Mouse (Mus musculus): ENCODE data around the gene Slc48a1. TPM values are rescaled to one million over a fixed set of nuclear protein-coding genes. Genes with fewer than 3 reads are reported as not detected.

Slc48a1 gene
- polyA plus RNA-seq, 1 experiment from 2014 or later: 66.0 TPM

DNA sequence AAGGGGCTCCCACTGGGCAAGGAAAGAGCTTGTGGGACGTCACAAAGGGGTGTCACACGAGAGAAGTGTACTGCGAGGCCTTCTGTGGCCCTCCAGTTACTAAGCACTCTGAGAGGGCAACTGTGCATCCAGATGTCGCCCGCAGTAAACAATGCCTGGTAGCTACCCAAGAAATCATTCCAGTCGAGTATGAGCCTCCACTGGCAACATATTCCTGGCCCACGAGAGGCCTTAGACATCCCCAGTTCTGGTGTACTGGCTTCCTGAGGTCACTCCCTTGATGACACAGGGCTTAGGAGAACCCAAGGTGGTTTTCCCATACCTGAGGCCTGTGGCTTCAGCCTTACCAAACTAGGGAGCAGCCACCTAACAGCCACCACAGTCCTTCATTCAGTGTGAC, 34.6 kb downstream of the Slc48a1 start:
- Histone ChIP-seq H3K4me2 (no peak overlapping the region), H3K4me3 (no peak overlapping the region), H3K27me3 (no peaks in the 10 kb centered on the region), H3K27ac (replicated peaks) (peak overlapping the region; percentile 75), H3K36me3 (peaks cover 28% of the 10 kb centered on the region), H3K9ac (peak overlapping the region; percentile 19; the same call in 1 of the 2 replicates), H3K9me3 (no peaks in the 10 kb centered on the region), H3K4me1 (replicated peaks) (peaks cover 47% of the 10 kb centered on the region)
- 53% methylated on average over 7 of the region's 7 CpGs for WGBS
- no peak for ATAC-seq (ENCODE audit: low read depth)

DNA sequence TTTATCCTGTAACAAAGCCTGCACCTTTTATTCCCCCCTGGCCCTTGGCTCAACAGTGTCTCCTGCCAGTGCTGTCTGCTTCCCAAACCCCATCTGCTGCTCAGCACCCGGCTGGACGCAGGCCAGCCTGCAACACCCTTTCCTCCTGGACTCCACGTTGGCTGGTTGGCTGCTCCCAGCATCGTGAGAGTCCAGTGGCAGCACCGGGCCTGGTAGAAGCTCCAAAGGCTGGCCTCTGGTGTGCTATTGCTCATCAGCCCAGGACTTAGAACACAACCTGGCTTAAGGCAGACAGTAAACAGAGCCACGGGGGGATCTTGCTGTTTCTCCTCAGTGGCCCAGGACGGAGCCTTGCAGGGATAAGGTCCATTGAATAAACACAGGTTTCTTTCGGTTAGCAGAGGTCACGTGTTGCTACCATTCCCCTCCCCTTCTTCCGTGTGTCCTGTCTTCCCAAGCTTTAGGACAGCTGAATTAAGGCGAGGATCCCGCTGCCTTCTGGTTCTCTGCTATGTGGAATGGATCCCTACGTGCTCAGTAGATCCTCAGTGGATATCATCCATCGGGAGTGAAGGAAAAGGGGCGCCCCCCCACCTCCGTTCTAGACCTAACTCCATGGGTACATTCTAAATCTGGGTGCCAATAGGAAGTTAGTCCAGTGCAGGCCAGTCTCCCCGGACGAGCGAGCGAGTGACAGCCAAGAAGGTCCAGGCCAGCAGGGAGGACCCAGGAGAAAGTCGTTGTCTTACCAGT, 35.3 kb downstream of the Slc48a1 start:
- no peak overlapping the region for H3K4me3 ChIP-seq
- ATAC-seq (ENCODE audit: low read depth): no peak
- H3K9ac ChIP-seq: no peak overlapping the region
- H3K27me3 ChIP-seq: no peaks in the 10 kb centered on the region
- peak overlapping the region; percentile 75 for H3K27ac ChIP-seq (replicated peaks)
- H3K9me3 ChIP-seq: no peaks in the 10 kb centered on the region
- H3K4me2 ChIP-seq: no peak overlapping the region
- H3K4me1 ChIP-seq (replicated peaks): peaks cover 49% of the 10 kb centered on the region
- 56% methylated on average over 21 of the region's 21 CpGs for WGBS
- H3K36me3 ChIP-seq: peaks cover 21% of the 10 kb centered on the region

DNA sequence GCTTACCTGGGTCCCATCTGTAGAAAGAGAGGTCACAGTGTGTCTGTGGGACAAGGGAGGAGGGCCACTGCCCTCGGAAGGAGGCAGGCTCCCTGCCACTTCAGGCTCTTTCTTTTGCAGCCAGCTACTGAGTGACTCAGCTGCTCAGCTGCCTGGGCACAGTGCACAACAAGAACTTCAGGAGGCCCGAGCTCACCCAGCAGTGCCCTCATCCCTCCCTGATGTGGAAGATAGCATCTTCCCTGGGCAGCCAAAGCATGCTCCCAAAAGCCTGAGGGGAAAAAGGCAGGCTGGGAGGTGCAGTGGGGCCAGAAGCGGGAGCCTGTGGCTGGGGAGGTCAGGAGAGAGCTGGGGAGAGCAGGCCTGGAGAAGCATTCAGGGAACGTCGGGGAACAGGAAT, 36.4 kb downstream of the Slc48a1 start:
- Histone ChIP-seq H3K9me3 (no peaks in the 10 kb centered on the region), H3K27ac (replicated peaks) (no peak overlapping the region), H3K36me3 (peaks cover 10% of the 10 kb centered on the region), H3K9ac (peak overlapping the region; percentile 49; the same call in 1 of the 2 replicates), H3K27me3 (no peaks in the 10 kb centered on the region), H3K4me1 (replicated peaks) (peaks cover 56% of the 10 kb centered on the region), H3K4me2 (no peak overlapping the region), H3K4me3 (no peak overlapping the region)
- 63% methylated on average over 5 of the region's 5 CpGs for WGBS
- no peak for ATAC-seq (ENCODE audit: low read depth)

DNA sequence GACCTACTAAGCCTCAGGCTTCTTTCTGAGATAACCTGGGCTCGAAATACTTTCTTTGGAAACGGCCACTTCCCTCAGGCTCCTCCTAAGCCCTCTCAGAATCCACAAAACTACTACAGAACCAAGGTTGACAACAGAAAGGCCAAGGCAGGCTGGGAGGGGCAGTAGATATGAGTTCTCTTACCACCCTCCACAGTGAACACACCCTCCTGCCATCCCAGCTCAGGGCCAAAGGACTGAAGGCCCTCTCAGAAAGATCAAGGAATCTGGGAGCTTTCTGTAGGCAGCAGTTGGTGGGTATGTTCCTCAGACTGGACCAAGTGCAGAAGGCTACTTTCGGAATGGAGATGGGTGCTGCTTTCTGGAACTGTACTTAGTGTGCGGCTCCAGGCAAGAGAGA, 36.9 kb downstream of the Slc48a1 start:
- Histone ChIP-seq H3K9me3 (no peaks in the 10 kb centered on the region), H3K27me3 (no peaks in the 10 kb centered on the region), H3K36me3 (peaks cover 4% of the 10 kb centered on the region), H3K27ac (replicated peaks) (no peak overlapping the region), H3K9ac (no peak overlapping the region), H3K4me2 (no peak overlapping the region), H3K4me3 (no peak overlapping the region), H3K4me1 (replicated peaks) (peaks cover 60% of the 10 kb centered on the region)
- ATAC-seq (ENCODE audit: low read depth): no peak
- WGBS: 94% methylated on average over 4 of the region's 4 CpGs

DNA sequence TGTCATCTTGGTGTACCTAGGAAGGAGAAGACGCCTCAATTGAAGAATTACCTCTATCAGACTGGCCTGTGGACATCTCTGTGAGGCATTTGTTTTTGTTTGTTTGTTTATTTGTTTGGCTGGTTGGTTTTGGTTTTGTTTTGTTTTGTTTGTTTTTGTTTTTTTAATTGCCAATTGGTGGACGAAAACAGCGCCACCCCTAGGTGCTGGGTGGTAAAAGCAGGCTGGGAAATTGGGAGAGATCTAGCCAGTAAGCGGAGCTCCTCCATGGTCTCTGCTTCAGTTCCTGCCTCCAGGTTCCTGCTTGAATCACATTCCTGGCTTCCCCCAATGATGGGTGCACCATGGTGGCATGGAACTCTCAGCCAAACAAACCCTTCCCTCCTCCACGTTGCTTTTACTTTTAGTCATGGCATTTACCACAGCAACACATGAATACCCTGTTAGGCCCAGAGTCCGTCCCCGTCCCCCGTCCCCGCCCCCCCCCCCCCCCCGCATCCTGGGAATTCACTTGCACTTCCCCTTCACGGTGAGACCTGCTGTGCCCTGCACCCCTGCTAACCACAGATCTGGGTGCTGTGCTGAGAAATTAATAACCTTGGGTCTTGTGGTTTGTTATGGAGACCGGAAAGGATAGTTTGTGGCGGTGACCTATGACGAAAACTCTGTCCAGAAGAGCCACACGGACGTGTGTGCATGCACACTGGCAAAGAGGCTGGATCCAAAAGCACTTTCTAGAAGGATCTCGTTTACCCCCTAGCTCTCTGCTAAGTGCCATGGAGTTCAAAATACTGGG, 38.1 kb downstream of the Slc48a1 start:
- no peaks in the 10 kb centered on the region for H3K9me3 ChIP-seq
- WGBS: 94% methylated on average over 17 of the region's 17 CpGs
- ATAC-seq (ENCODE audit: low read depth): no peak
- H3K27ac ChIP-seq (replicated peaks): no peak overlapping the region
- H3K4me2 ChIP-seq: no peak overlapping the region
- 0 out of 2 replicates have a peak, but pooled peaks cover 3% of the 10 kb centered on the region for H3K36me3 ChIP-seq
- peaks cover 61% of the 10 kb centered on the region for H3K4me1 ChIP-seq (replicated peaks)
- H3K27me3 ChIP-seq: no peaks in the 10 kb centered on the region
- H3K4me3 ChIP-seq: no peak overlapping the region
- no peak overlapping the region for H3K9ac ChIP-seq

DNA sequence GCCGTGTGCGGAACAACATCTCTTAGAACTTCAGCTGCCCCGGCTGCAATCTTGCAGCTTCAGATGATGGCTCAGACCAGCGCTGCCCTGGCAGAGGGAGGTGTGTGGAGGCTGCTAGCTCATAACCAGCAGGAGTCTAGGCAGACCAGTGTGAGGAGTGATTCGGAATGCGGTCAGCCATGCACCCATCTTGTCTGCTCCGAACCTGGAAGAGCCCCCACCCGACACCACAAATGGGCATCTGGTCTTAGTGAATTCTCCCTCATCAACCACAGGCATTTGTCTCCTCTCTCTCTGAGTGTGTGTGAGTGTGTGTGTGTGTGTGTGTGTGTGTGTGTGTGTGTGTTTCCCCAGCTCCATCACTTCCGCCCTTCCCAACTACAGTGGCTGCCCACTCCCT, 41.6 kb downstream of the Slc48a1 start:
- H3K9ac ChIP-seq: no peak overlapping the region

DNA sequence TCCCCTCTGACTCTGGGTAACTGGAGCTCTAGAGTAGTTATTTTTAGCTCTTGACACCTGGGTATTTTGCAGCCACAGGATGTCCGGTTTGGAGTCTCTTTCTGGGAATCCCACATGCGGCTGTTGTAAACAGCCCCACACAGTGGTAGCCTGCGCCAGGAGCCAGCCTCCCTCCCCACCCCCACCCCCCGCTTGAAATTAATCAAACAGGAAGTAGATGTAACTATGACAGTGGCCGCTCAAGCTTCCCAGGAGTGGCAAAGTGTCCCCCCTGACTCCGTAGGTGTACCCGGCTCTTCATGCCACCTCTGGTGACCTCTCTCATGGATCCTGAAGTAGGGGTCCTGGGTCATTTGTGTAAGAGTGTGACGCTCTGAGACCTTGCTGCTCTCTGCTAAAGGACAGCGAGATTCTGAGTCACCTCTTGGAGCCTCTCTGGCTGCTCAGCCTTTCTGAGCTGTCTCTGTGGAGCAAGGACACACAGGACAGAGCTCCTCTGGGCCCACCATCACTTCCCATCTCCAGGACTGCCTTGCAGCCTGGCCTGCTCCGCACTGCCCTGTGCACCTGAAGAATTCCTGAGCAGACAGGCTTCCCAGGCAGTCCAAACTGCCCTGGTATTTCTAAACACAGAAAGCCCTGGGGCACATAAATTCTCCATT, 43.1 kb downstream of the Slc48a1 start:
- 0 out of 2 replicates have a peak, but pooled peaks cover 3% of the 10 kb centered on the region for H3K36me3 ChIP-seq
- peaks cover 70% of the 10 kb centered on the region for H3K4me1 ChIP-seq (replicated peaks)
- WGBS: 61% methylated on average over 10 of the region's 10 CpGs
- ATAC-seq (ENCODE audit: low read depth): no peak
- peak overlapping the region; percentile 28; the same call in 1 of the 2 replicates for H3K27ac ChIP-seq (replicated peaks)
- no peaks in the 10 kb centered on the region for H3K27me3 ChIP-seq
- H3K4me3 ChIP-seq: no peak overlapping the region
- H3K9me3 ChIP-seq: no peaks in the 10 kb centered on the region
- no peak overlapping the region for H3K9ac ChIP-seq
- H3K4me2 ChIP-seq: no peak overlapping the region

More for the DNA sequence above, 41.6 kb downstream of the Slc48a1 start:
- 80% methylated on average over 9 of the region's 9 CpGs for WGBS
- Histone ChIP-seq H3K9me3 (no peaks in the 10 kb centered on the region), H3K27ac (replicated peaks) (no peak overlapping the region), H3K36me3 (0 out of 2 replicates have a peak, but pooled peaks cover 3% of the 10 kb centered on the region), H3K4me1 (replicated peaks) (peaks cover 61% of the 10 kb centered on the region), H3K4me2 (no peak overlapping the region), H3K4me3 (no peak overlapping the region), H3K27me3 (no peaks in the 10 kb centered on the region)
- no peak for ATAC-seq (ENCODE audit: low read depth)

DNA sequence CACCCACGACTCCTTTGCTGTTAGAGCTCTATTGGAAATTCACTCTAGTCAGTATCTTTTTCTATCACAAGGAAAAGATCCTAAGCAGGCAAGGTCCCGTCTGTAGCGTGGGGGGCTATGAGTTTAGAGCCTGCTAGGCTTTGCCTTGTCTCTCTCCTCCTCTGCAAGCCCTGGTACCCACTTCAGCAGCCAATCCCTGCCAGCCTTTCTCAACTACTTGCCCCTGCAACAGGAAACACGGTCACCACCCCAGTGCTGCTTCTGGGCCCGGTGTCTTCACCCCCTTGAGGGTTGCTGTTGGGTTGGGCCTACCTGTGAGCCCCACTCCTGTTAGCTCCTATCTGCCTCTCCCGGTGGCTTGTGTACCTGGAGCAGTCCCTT, 43.7 kb downstream of the Slc48a1 start:
- H3K27me3 ChIP-seq: no peaks in the 10 kb centered on the region
- WGBS: 70% methylated on average over 6 of the region's 6 CpGs
- 0 out of 2 replicates have a peak, but pooled peaks cover 3% of the 10 kb centered on the region for H3K36me3 ChIP-seq
- H3K4me1 ChIP-seq (replicated peaks): peaks cover 75% of the 10 kb centered on the region
- no peak for ATAC-seq (ENCODE audit: low read depth)
- no peak overlapping the region; the same call in none of the 2 replicates for H3K27ac ChIP-seq (replicated peaks)
- no peak overlapping the region for H3K4me2 ChIP-seq
- H3K9ac ChIP-seq: 0 out of 2 replicates have a peak overlapping the region, but pooled peaks have one; percentile 22
- no peak overlapping the region for H3K4me3 ChIP-seq
- H3K9me3 ChIP-seq: no peaks in the 10 kb centered on the region

DNA sequence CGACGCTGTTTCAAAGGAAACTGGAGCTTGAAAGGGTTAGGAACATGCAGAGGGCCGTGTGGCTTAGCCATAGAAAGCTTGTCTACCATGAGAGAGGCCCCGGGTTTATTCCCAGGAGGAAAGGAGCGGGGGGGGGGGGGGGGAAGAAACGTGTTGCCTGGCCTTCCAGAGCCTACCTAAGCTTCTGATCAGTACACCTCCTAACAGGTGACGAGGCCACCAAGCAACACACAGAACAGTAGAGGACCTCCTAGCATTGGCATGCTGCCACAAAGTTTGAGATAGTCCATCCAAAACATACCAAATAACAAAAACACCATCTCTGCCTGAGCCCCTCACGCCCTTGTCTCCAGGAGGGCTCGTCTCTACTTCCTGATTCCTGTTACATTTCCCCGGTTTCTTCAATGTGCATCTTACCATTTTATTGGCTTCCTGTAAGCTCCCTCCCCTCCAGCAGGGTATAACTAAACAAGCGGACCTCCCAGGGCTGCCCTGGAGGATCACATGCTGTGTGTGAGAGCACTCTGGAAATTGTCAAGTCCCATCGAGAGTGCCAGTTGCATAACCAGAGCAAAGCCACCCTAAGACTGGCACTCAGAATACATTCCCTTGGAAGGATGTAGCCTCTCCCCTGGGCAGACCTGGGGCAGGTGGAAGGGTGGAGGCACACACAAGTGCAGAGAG, 44.4 kb downstream of the Slc48a1 start:
- Histone ChIP-seq H3K4me2 (no peak overlapping the region), H3K36me3 (0 out of 2 replicates have a peak, but pooled peaks cover 3% of the 10 kb centered on the region), H3K4me1 (replicated peaks) (peaks cover 81% of the 10 kb centered on the region), H3K4me3 (no peak overlapping the region), H3K27ac (replicated peaks) (peak overlapping the region; percentile 38; the same call in 1 of the 2 replicates), H3K9ac (peak overlapping the region; percentile 31; the same call in 1 of the 2 replicates), H3K27me3 (no peaks in the 10 kb centered on the region), H3K9me3 (no peaks in the 10 kb centered on the region)
- ATAC-seq (ENCODE audit: low read depth): no peak
- WGBS: 52% methylated on average over 12 of the region's 12 CpGs

DNA sequence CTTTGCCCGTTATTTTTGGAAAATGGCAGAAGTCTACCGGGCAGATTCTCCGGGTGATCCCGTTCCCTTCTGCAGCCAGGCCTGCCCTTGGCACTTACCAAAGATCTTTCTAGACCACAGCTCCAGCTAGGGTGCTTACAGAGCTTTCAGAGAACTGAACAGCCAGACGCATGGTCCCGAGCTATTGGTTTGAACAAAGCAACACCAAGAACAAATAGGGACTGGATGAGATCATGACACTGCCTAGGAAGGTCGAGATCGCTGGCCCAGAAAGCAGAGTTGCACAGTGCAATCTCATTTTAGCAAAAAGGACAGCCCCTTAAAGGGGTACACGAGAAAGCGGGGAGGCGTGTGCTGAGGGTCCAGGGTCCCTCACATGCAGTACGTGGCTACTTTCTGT, 45.2 kb downstream of the Slc48a1 start:
- Histone ChIP-seq H3K27me3 (no peaks in the 10 kb centered on the region), H3K4me1 (replicated peaks) (peaks cover 87% of the 10 kb centered on the region)

DNA sequence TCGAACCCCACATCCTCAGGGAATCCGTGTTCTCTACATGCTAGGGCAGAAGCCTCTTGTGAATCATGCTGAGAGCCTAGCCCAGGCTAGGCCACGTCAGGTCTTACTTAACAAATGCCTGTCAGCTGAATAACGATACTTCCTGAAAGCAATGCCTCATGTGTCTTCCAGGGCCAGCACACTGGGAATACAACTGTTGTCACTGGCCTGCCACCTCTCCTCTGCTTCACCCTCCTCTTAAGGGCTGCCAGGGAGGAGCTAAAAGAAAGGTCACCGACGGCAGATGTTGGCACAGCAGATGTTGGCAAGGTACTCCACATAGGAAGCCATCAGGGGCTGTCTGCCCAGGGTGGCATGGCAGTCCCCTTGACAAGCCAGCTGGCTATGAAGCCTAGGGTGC, 45.7 kb downstream of the Slc48a1 start:
- Histone ChIP-seq H3K4me1 (replicated peaks) (peaks cover 89% of the 10 kb centered on the region), H3K4me3 (no peak overlapping the region), H3K36me3 (0 out of 2 replicates have a peak, but pooled peaks cover 3% of the 10 kb centered on the region), H3K9ac (0 out of 2 replicates have a peak overlapping the region, but pooled peaks have one; percentile 1), H3K27me3 (no peaks in the 10 kb centered on the region), H3K4me2 (no peak overlapping the region), H3K27ac (replicated peaks) (0 out of 2 replicates have a peak overlapping the region, but pooled peaks have one; percentile 38), H3K9me3 (no peaks in the 10 kb centered on the region)
- ATAC-seq (ENCODE audit: low read depth): no peak
- 77% methylated on average over 6 of the region's 6 CpGs for WGBS

More for the DNA sequence above, 45.2 kb downstream of the Slc48a1 start:
- Histone ChIP-seq H3K9ac (0 out of 2 replicates have a peak overlapping the region, but pooled peaks have one; percentile 1), H3K4me3 (no peak overlapping the region), H3K27ac (replicated peaks) (peak overlapping the region; percentile 38; the same call in 1 of the 2 replicates), H3K9me3 (no peaks in the 10 kb centered on the region), H3K36me3 (0 out of 2 replicates have a peak, but pooled peaks cover 3% of the 10 kb centered on the region), H3K4me2 (no peak overlapping the region)
- ATAC-seq (ENCODE audit: low read depth): no peak
- WGBS: 70% methylated on average over 12 of the region's 12 CpGs
